Mouse (Mus musculus) liver, embryonic 11.5 days (tissue): Measurements from ENCODE around the gene Socs3. TPM values are rescaled to one million over a fixed set of nuclear protein-coding genes. Genes with fewer than 3 reads are reported as not detected.
A peak's percentile ranks its signal among the peaks of the same experiment; 100 is the strongest.

Experiments used
- ATAC-seq: fragments of 200-750 bp; cut with Nextera tagmentation; replicated peaks from 2 replicates; pipeline ENCODE4 v1.8.0; 2017; ENCODE audit warnings: moderate number of reproducible peaks, mild to moderate bottlenecking, moderate TSS enrichment, moderate library complexity; ENCODE audit not compliant: low FRiP score
- DNase-seq: peaks from one replicate; pipeline ENCODE4 v3.0.0-alpha.2; 2017; ENCODE audit warnings: low spot score
- H3K27ac ChIP-seq: fragments of 300-500 bp; sonication (generic); 2 replicates; pipeline ENCODE4 v1.5.1; 2014; ENCODE audit warnings: mild to moderate bottlenecking, low read depth, low read length, control low read depth
- H3K27me3 ChIP-seq: fragments of 300-500 bp; sonication (generic); replicated peaks from 2 replicates; pipeline ENCODE4 v1.6.1; 2014; ENCODE audit warnings: low read length, mixed read lengths; ENCODE audit not compliant: control insufficient read depth, insufficient read depth
- H3K36me3 ChIP-seq: fragments of 300-500 bp; sonication (generic); 2 replicates; pipeline ENCODE4 v1.6.1; 2014; ENCODE audit warnings: mild to moderate bottlenecking, low read length, moderate library complexity, mixed read lengths; ENCODE audit not compliant: control insufficient read depth, insufficient read depth
- H3K4me1 ChIP-seq: fragments of 300-500 bp; sonication (generic); replicated peaks from 2 replicates; pipeline ENCODE4 v1.6.1; 2014; ENCODE audit warnings: low read length, mixed read lengths; ENCODE audit not compliant: control insufficient read depth, insufficient read depth
- H3K4me2 ChIP-seq: fragments of 300-500 bp; sonication (generic); 2 replicates; pipeline ENCODE4 v1.6.1; 2014; ENCODE audit warnings: mild to moderate bottlenecking, control low read depth, moderate library complexity
- H3K4me3 ChIP-seq: fragments of 300-500 bp; sonication (generic); 2 replicates; pipeline ENCODE4 v1.5.1; 2014; ENCODE audit warnings: low read depth, low read length, control low read depth
- H3K9ac ChIP-seq: fragments of 300-500 bp; sonication (generic); 2 replicates; pipeline ENCODE4 v1.6.1; 2014; ENCODE audit warnings: low read depth, low read length, control low read depth
- H3K9me3 ChIP-seq: fragments of 300-500 bp; sonication (generic); 2 replicates; pipeline ENCODE4 v1.6.1; 2016; ENCODE audit warnings: low read length, inconsistent platforms, mixed read lengths; ENCODE audit not compliant: control insufficient read depth
- WGBS: fragments of 180-500 bp; shearing (Covaris S2); extraction: QIAGEN DNeasy Blood & Tissue Kit; methylation state at CpG from one replicate; pipeline ENCODE4 v1.1.7; 2014; 5-methylcytosine and 5-hydroxymethylcytosine counted together
- polyA plus RNA-seq: library from polyadenylated mRNA; unstranded; fragments of >200 nt; fragmentation: Nextera tagmentation; extraction: Ambion mirVana; gene quantifications from 2 replicates; pipeline ENCODE4 v1.2.1, GENCODE M21; 2014

Socs3 gene
- polyA plus RNA-seq, 1 experiment from 2014 or later: 3.7 TPM

DNA sequence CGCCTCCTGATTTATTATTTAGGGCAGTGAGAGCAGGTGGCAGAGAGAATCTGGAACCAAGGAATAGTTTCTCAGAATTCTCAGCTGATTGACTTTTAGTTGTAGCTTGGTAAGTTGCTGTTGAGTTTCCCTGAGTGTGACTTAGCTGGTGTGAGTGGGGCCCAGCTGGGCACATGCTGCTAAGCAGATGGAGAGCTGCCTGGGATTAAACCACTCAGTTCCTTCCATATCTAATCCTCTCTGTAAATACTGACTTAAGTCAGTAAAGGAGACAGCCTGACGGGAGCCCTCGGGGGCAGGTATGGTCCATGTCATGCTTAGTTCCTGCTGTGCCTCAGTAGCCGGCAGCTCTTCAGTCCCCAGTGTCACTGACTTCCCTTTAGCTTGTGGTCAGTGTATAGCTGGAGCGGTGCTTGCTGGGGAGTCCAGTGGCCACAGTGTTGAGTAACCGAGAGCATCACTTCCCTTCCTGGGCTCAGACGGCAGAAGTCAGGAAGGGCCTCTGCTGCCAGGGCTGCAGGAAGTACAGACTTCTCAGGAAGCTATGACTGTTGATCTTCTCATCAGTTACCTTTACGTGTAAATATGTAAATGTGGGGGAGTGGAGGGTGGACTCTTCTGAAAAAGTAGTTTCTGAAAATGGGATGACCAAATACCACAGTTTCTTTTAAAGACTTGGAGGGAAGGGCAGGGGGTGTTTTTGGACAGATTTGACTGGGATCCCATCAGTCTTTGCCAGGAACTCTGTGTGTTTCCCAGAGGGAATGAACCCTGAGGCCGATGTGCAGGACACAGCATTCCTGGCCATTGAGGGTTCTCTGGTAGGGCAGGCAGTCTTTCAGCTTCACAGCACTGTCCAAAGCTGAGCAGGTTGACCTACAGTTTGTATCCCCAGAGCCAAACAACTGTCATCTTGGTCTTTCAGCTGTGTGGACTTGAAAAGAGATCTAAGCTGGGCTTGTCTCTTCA, 21.9 kb upstream of the Socs3 start:
- 49% methylated on average over 9 of the region's 9 CpGs for WGBS
- H3K9me3 ChIP-seq: no peaks in the 10 kb centered on the region
- no peak overlapping the region; the same call in 1 of the 2 replicates for H3K27ac ChIP-seq
- no peak overlapping the region for H3K4me3 ChIP-seq
- H3K36me3 ChIP-seq: no peaks in the 10 kb centered on the region
- no peak overlapping the region for H3K4me2 ChIP-seq
- peaks cover 70% of the 10 kb centered on the region for H3K4me1 ChIP-seq
- no peak overlapping the region for H3K9ac ChIP-seq
- DNase-seq (no peak), ATAC-seq (no peak)
- no peaks in the 10 kb centered on the region for H3K27me3 ChIP-seq

- Histone ChIP-seq H3K9me3 (no peaks in the 10 kb centered on the region), H3K27ac (0 out of 2 replicates have a peak overlapping the region, but pooled peaks have one; percentile 15), H3K36me3 (no peaks in the 10 kb centered on the region), H3K27me3 (no peaks in the 10 kb centered on the region), H3K4me3 (no peak overlapping the region), H3K4me1 (peaks cover 68% of the 10 kb centered on the region), H3K4me2 (peak overlapping the region; percentile 47), H3K9ac (peak overlapping the region; percentile 55; the same call in 1 of the 2 replicates)
- 30% methylated on average over 10 of the region's 10 CpGs for WGBS
- DNase-seq (no peak), ATAC-seq (no peak)
Measured at GRCm38 (mm10) chr11:117989926-117990325, 20.1 kb upstream of the Socs3 start.

DNA sequence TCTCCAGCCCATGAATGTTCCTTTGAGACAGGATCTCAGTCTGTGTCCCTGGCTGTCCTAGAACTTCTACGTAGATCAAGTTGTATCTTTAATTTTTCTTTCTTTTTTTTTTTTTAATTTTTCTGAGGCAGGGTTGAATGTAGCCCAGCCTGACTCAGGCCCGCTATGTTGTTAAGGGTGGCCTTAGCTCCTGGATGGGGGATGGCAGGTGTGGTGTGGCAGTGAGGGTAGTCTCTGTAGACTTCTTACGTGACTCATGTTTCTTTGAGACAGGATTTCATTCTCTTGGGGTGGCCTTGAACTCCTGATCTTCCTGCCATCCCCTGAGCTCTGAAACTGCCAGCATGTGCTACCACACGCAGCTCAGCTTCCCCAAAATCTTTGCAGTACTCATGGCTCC, 19.4 kb upstream of the Socs3 start:
- Histone ChIP-seq H3K4me3 (peak overlapping the region; percentile 5), H3K4me1 (peaks cover 64% of the 10 kb centered on the region), H3K27me3 (no peaks in the 10 kb centered on the region), H3K4me2 (peak overlapping the region; percentile 47), H3K9ac (peak overlapping the region; percentile 55), H3K27ac (no peak overlapping the region), H3K9me3 (no peaks in the 10 kb centered on the region), H3K36me3 (no peaks in the 10 kb centered on the region)
- 77% methylated on average over 4 of the region's 4 CpGs for WGBS
- no peak for ATAC-seq
- DNase-seq: no peak

DNA sequence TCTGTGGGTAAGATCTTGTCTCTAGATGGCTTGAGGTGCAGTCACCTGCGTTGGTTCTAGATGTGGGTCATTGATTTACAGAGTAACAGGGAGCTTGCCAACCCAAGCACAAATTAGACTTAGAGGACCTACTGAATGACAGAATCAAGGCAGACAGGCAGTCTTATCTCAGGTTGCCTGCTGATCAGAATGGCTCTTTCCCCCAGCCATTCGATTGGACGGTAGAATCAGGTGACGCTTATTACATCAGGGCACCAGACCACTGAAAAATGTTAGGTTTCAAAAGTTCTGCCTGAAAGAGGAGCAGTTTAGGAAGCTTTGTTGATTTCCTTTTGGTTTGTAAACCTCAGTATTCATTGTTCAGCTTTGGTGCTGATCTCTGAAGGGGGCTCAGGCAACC, 18.1 kb upstream of the Socs3 start:
- Histone ChIP-seq H3K9me3 (no peaks in the 10 kb centered on the region), H3K4me2 (peak overlapping the region; percentile 71), H3K9ac (peak overlapping the region; percentile 87), H3K27ac (peak overlapping the region; percentile 65; the same call in 1 of the 2 replicates), H3K27me3 (no peaks in the 10 kb centered on the region), H3K4me1 (peaks cover 52% of the 10 kb centered on the region), H3K36me3 (no peaks in the 10 kb centered on the region), H3K4me3 (peak overlapping the region; percentile 85)
- ATAC-seq (peak; percentile 72), DNase-seq (peak; percentile 35)
- 32% methylated on average over 4 of the region's 4 CpGs for WGBS

- peak; percentile 64 for ATAC-seq
- Histone ChIP-seq H3K4me1 (peaks cover 48% of the 10 kb centered on the region), H3K4me3 (peak overlapping the region; percentile 85)
Measured at GRCm38 (mm10) chr11:117987032-117987451, 17.2 kb upstream of the Socs3 start.

DNA sequence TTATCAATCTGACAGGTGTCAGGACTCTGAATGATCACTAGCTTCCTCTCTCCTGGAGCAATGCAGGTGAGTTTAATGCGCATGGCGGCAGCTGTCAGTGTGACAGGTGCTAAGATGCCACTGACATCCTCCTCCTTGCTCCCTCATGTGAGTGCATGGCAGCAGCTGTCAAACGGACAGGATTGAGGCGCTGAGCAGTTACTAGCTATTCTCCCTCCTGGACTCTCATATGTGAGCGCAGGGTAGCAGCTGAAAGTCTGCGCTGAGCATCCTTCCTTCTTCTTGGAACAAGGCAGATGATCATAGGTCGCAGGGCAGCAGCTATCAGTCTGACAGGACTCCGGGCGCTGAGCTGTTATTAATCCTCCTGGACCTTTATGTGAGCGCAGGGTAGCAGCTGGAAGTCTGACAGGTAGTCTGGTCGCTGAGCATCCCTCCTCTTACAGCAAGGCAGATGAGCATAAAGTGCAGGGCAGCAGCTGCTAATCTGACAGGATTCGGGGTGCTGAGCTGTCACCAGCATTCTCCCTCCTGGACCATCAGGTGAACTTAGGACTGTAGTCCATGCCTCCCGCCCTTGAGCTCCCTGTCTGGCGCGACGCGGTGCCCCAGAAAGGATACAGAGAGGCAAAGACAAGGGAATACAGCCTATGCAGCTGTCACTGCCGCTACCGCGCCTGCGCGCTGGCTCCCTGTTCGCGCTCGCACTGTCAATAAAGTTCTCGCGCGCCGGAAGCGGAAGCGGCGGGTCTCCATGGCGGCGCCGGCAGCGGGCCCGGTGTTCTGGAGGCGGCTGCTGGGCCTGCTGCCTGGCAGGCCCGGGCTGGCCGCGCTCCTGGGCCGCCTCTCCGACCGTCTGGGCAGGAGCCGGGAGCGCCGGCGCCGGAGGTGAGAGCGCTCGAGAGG, 16.5 kb upstream of the Socs3 start, which contains the start of gene Pgs1:
TSS of gene Pgs1 (plus strand) at position 167 of the 906 bp plus-strand sequence.
- 7% methylated on average over 51 of the region's 51 CpGs for WGBS
- Histone ChIP-seq H3K36me3 (no peaks in the 10 kb centered on the region), H3K9ac (peak within 1 kb of the TSS; percentile 87), H3K4me2 (peak within 1 kb of the TSS; percentile 71), H3K4me1 (peaks cover 43% of the 10 kb centered on the region), H3K27me3 (no peaks in the 10 kb centered on the region), H3K9me3 (no peaks in the 10 kb centered on the region), H3K27ac (peak within 1 kb of the TSS; percentile 65), H3K4me3 (peak within 1 kb of the TSS; percentile 85)
- ATAC-seq (peak; percentile 82), DNase-seq (peak; percentile 91)

More at GRCm38 (mm10) chr11:117987032-117987451, 17.2 kb upstream of the Socs3 start:
- Histone ChIP-seq H3K9me3 (no peaks in the 10 kb centered on the region), H3K27ac (peak overlapping the region; percentile 65), H3K27me3 (no peaks in the 10 kb centered on the region), H3K4me2 (peak overlapping the region; percentile 71), H3K9ac (peak overlapping the region; percentile 87), H3K36me3 (no peaks in the 10 kb centered on the region)
- WGBS: under 1% methylated on average over 31 of the region's 32 CpGs
- no peak for DNase-seq

DNA sequence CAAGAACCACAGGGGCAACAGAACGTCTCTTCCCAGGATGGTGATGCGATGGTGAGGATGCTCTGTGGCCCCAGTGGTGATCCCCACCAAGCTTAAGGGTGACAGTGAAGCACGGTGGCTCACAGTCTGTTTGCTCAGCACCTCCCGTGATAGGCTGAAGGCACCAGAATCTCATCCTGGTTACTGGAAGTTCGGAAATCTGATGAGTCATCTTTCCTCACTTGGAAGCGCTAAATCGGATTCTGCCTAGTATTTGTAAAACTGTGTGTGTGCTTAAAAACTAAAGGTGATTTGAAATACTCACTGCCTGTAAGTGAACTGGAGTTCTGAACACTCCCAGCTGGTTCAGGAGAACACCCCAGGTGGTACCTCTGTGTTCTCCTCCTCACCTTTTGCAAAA, 13.9 kb upstream of the Socs3 start:
- Histone ChIP-seq H3K9ac (no peak overlapping the region), H3K4me1 (peaks cover 17% of the 10 kb centered on the region), H3K4me3 (no peak overlapping the region), H3K9me3 (no peaks in the 10 kb centered on the region), H3K27ac (no peak overlapping the region), H3K4me2 (no peak overlapping the region), H3K36me3 (no peaks in the 10 kb centered on the region), H3K27me3 (no peaks in the 10 kb centered on the region)
- 60% methylated on average over 7 of the region's 7 CpGs for WGBS
- DNase-seq (no peak), ATAC-seq (no peak)

DNA sequence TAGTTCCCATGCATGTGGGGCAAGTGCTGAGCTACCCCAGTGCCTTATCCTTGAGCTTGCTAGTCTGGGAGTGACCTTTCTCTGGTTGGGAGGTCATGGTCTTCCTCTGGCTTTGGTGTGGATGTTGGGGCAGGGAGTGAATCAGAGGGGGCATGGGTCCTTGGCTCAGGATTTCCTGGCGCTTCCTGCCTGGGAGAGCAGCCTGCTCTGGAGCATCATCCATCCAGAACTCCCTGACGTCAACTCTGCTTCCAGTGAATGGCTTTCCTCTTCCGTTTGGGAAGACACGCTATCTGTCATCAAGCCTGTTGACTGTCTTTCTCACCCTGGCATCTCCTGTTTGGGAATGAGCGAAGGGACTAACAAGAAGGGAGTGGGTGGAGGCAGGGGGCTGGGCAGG, 12.6 kb upstream of the Socs3 start:
- H3K9me3 ChIP-seq: no peaks in the 10 kb centered on the region
- no peak for DNase-seq
- H3K9ac ChIP-seq: no peak overlapping the region
- H3K27ac ChIP-seq: no peak overlapping the region
- 53% methylated on average over 5 of the region's 5 CpGs for WGBS
- H3K4me1 ChIP-seq: peaks cover 4% of the 10 kb centered on the region; the same call in 1 of the 2 replicates
- no peak overlapping the region for H3K4me2 ChIP-seq
- no peaks in the 10 kb centered on the region for H3K27me3 ChIP-seq
- ATAC-seq: no peak
- H3K36me3 ChIP-seq: no peaks in the 10 kb centered on the region
- H3K4me3 ChIP-seq: no peak overlapping the region
